Mouse (Mus musculus) bone marrow macrophage, adult 2 months (primary cell): ENCODE measurements around the gene Tmem217.

Experiments
- CTCF ChIP-seq: IDR thresholded peaks from 2 replicates; pipeline ENCODE4 v1.5.1; 2012; ENCODE audit warnings: low read depth, mild to moderate bottlenecking, low read length, moderate library complexity
- POLR2A ChIP-seq: IDR thresholded peaks from 2 replicates; pipeline ENCODE4 v1.6.1; 2012; ENCODE audit warnings: mild to moderate bottlenecking, low read depth, low read length, borderline replicate concordance

DNA sequence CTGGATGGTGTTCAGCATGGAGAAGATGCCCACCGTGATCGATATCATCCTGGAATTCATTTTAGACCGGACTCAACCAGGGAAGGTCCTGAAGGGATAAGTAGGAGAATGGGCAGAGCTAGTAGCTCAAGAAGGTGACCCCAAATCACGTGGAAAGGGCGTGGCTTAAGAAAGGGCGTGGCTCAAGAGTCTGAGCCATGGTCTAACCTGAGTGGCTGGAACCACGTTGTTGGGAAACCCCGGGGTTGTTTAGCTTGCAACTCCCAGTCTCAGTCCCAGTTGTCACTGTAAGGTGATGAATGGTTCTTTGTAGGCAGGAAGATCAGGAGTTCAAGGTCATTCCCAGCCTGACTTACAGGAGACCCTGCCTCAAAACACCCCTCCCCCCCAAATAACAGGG is 32.5 kb downstream of the Tmem217 start:
- TF ChIP-seq CTCF, result no peak
- no peak for TF ChIP-seq POLR2A
